8 mouse cellular contexts compared by ENCODE assay signal in the genomic region with DNA sequence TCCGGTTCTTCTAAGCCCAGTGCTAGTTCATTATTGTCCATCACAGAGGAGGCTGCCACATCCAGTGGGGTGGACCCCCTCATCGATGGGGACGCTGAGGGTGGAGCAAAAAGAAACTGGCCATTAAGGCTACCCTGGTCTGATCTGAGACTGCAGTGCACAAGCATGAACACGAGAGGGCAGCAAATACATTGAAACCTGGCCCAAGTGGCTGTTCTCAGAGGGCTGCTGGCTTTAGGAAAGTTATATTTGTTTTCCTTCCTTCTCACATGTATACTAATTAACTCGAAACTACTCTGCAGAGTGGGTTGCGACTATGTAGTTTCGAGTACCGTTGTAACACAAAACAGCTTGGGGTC.
DNase-seq lines count a peak whose midpoint lies in the region; ATAC-seq and TF ChIP-seq lines count a peak whose summit lies in the region.

No protein-coding gene starts in this region.

- no peaks in the 10 kb centered on the region for H3K27me3 ChIP-seq in ES-Bruce4 (ENCODE audit: control insufficient read depth, insufficient read depth, low read length, poor library complexity, severe bottlenecking)
- no peaks in the 10 kb centered on the region for H3K27me3 ChIP-seq in kidney, embryonic 15.5 days
- no peaks in the 10 kb centered on the region for H3K27me3 ChIP-seq in liver, embryonic 14.5 days (ENCODE audit: control insufficient read depth, insufficient read depth, low read length)
- no peaks in the 10 kb centered on the region for H3K27me3 ChIP-seq in neural tube, embryonic 14.5 days (ENCODE audit: control insufficient read depth, insufficient read depth, low read length)

- H3K4me3 ChIP-seq in ES-Bruce4 (ENCODE audit: low read depth, low read length), result no peak overlapping the region
- no peak overlapping the region for H3K4me3 ChIP-seq in kidney, embryonic 15.5 days (replicated peaks)
- H3K4me3 ChIP-seq in liver, embryonic 14.5 days (ENCODE audit: insufficient read depth in 1 of 2, low read depth in 2 of 2, low read length in 2 of 2), result no peak overlapping the region
- H3K4me3 ChIP-seq in neural tube, embryonic 14.5 days (ENCODE audit: low read depth, low read length), result no peak overlapping the region

- peak; percentile 78 for TF ChIP-seq CTCF in ES-Bruce4 (IDR thresholded peaks at IDR 0.05; ENCODE audit: low read depth, low read length)
- peak; percentile 82 for TF ChIP-seq CTCF in liver, embryonic 14.5 days (IDR thresholded peaks at IDR 0.05; ENCODE audit: low read depth)

- TF ChIP-seq POLR2A in ES-Bruce4 (IDR thresholded peaks at IDR 0.05; ENCODE audit: insufficient read depth, low read length), result no peak

- TF ChIP-seq EP300 in ES-Bruce4 (IDR thresholded peaks at IDR 0.05; ENCODE audit: insufficient read depth, low read depth, low read length), result no peak
- TF ChIP-seq EP300 in liver, embryonic 14.5 days (IDR thresholded peaks at IDR 0.05; ENCODE audit: low read depth), result no peak

- peak; percentile 75 for DNase-seq in adrenal gland, postnatal 10 days
- peak; percentile 72 for DNase-seq in embryo, embryonic 9.5 days (ENCODE audit: extremely low spot score)
- DNase-seq in heart, adult 9 months (ENCODE audit: low spot score in 2 of 2), result peak; percentile 11 to 18
- DNase-seq in liver, embryonic 14.5 days (ENCODE audit: low read depth in 3 of 3, low spot score in 3 of 3), result no peak
- peak; percentile 14 to 18 for DNase-seq in urinary bladder, postnatal 36 days (ENCODE audit: low spot score in 2 of 2)

- no peaks in the 10 kb centered on the region for H3K9me3 ChIP-seq in ES-Bruce4 (replicated peaks; ENCODE audit: control insufficient read depth, insufficient read depth, low read length, poor library complexity, severe bottlenecking)
- H3K9me3 ChIP-seq in kidney, embryonic 15.5 days (replicated peaks), result no peaks in the 10 kb centered on the region
- H3K9me3 ChIP-seq in liver, embryonic 14.5 days (ENCODE audit: control insufficient read depth, low read length), result no peaks in the 10 kb centered on the region
- no peaks in the 10 kb centered on the region for H3K9me3 ChIP-seq in neural tube, embryonic 14.5 days (ENCODE audit: control insufficient read depth, low read length)

- no peak overlapping the region for H3K27ac ChIP-seq in ES-Bruce4 (ENCODE audit: insufficient read depth, low read length)
- H3K27ac ChIP-seq in kidney, embryonic 15.5 days, result no peak overlapping the region
- H3K27ac ChIP-seq in liver, embryonic 14.5 days, result no peak overlapping the region
- H3K27ac ChIP-seq in neural tube, embryonic 14.5 days (ENCODE audit: low read depth, low read length), result no peak overlapping the region

- WGBS in kidney, embryonic 15.5 days, result 7% methylated on average over 8 of the region's 8 CpGs
- WGBS in liver, embryonic 14.5 days (ENCODE audit: insufficient replicate concordance), result 16% methylated on average over 8 of the region's 8 CpGs
- WGBS in neural tube, embryonic 14.5 days, result 14% methylated on average over 8 of the region's 8 CpGs

- H3K9ac ChIP-seq in ES-Bruce4 (ENCODE audit: low read depth, poor library complexity, severe bottlenecking), result no peak overlapping the region
- no peak overlapping the region for H3K9ac ChIP-seq in kidney, embryonic 15.5 days
- no peak overlapping the region for H3K9ac ChIP-seq in liver, embryonic 14.5 days (replicated peaks)
- H3K9ac ChIP-seq in neural tube, embryonic 14.5 days (replicated peaks; ENCODE audit: low read depth, low read length), result no peak overlapping the region

- peak; percentile 58 for ATAC-seq in kidney, embryonic 15.5 days (replicated peaks; ENCODE audit: low FRiP score)
- ATAC-seq in liver, embryonic 14.5 days (ENCODE audit: insufficient read depth), result no peak
- peak; percentile 88 for ATAC-seq in neural tube, embryonic 14.5 days (ENCODE audit: low read depth)

- H3K4me1 ChIP-seq in ES-Bruce4 (ENCODE audit: control insufficient read depth, insufficient read depth, low read length), result no peaks in the 10 kb centered on the region
- no peaks in the 10 kb centered on the region for H3K4me1 ChIP-seq in kidney, embryonic 15.5 days
- no peaks in the 10 kb centered on the region for H3K4me1 ChIP-seq in liver, embryonic 14.5 days (replicated peaks; ENCODE audit: control insufficient read depth in 2 of 2, insufficient read depth in 2 of 2, low read length in 1 of 2)
- no peaks in the 10 kb centered on the region for H3K4me1 ChIP-seq in neural tube, embryonic 14.5 days (ENCODE audit: control insufficient read depth, insufficient read depth, low read length)

- H3K36me3 ChIP-seq in ES-Bruce4 (ENCODE audit: control insufficient read depth, insufficient read depth, low read length, poor library complexity, severe bottlenecking), result no peaks in the 10 kb centered on the region
- no peaks in the 10 kb centered on the region for H3K36me3 ChIP-seq in kidney, embryonic 15.5 days
- no peaks in the 10 kb centered on the region for H3K36me3 ChIP-seq in liver, embryonic 14.5 days (replicated peaks; ENCODE audit: control insufficient read depth, insufficient read depth, low read depth)
- H3K36me3 ChIP-seq in neural tube, embryonic 14.5 days (ENCODE audit: control insufficient read depth, insufficient read depth, low read length), result no peaks in the 10 kb centered on the region

- H3K4me2 ChIP-seq in kidney, embryonic 15.5 days, result 0 out of 2 replicates have a peak overlapping the region, but pooled peaks have one; percentile 10
- H3K4me2 ChIP-seq in liver, embryonic 14.5 days (ENCODE audit: low read depth), result no peak overlapping the region
- no peak overlapping the region for H3K4me2 ChIP-seq in neural tube, embryonic 14.5 days (ENCODE audit: low read depth, low read length)

Comparison
In these comparisons a context has a peak if more than half of its experiments do, and no peak if none do; other contexts are left out.
1. DNase-seq: peak in adrenal gland, postnatal 10 days (single experiment), embryo, embryonic 9.5 days (single experiment), heart, adult 9 months (2 of 2) and urinary bladder, postnatal 36 days (2 of 2); none in liver, embryonic 14.5 days (0 of 3).